Mouse (Mus musculus) lung, embryonic 15.5 days (tissue): ENCODE measurements around the gene Tctn3. TPM values are rescaled to one million over a fixed set of nuclear protein-coding genes. Genes with fewer than 3 reads are reported as not detected.
"Not testable (repeated sequence)": the region's sequence is repeated elsewhere in the genome, so short reads cannot be mapped to it uniquely, and the experiment has no call there.

Source experiments
- ATAC-seq: fragments of 200-750 bp; cut with Nextera tagmentation; 2 replicates; pipeline ENCODE4 v1.8.0; 2017; ENCODE audit warnings: moderate number of reproducible peaks, borderline replicate concordance; ENCODE audit not compliant: low FRiP score, low TSS enrichment; ENCODE audit errors: extremely low read depth
- H3K27ac ChIP-seq: fragments of 300-500 bp; sonication (generic); 2 replicates; pipeline ENCODE4 v1.5.1; 2015; ENCODE audit warnings: moderate library complexity, mild to moderate bottlenecking, inconsistent platforms
- H3K27me3 ChIP-seq: fragments of 300-500 bp; sonication (generic); 2 replicates; pipeline ENCODE4 v1.6.1; 2015; ENCODE audit warnings: inconsistent platforms
- H3K36me3 ChIP-seq: fragments of 300-500 bp; sonication (generic); 2 replicates; pipeline ENCODE4 v1.6.1; 2015; ENCODE audit warnings: inconsistent platforms
- H3K4me1 ChIP-seq: fragments of 300-500 bp; sonication (generic); 2 replicates; pipeline ENCODE4 v1.6.1; 2015; ENCODE audit warnings: inconsistent platforms
- H3K4me2 ChIP-seq: fragments of 300-500 bp; sonication (generic); 2 replicates; pipeline ENCODE4 v1.6.1; 2015; ENCODE audit warnings: inconsistent platforms, mild to moderate bottlenecking, moderate library complexity
- H3K4me3 ChIP-seq: fragments of 300-500 bp; sonication (generic); 2 replicates; pipeline ENCODE4 v1.5.1; 2015; ENCODE audit warnings: mild to moderate bottlenecking, inconsistent platforms
- H3K9ac ChIP-seq: fragments of 300-500 bp; sonication (generic); 2 replicates; pipeline ENCODE4 v1.6.1; 2015; ENCODE audit warnings: inconsistent platforms
- H3K9me3 ChIP-seq: fragments of 300-500 bp; sonication (generic); 2 replicates; pipeline ENCODE4 v1.6.1; 2016; ENCODE audit warnings: inconsistent platforms
- WGBS: fragments of 180-500 bp; shearing (Covaris S2); methylation state at CpG from one replicate; pipeline ENCODE4 v1.1.7; 2015; 5-methylcytosine and 5-hydroxymethylcytosine counted together
- polyA plus RNA-seq: library from polyadenylated mRNA; unstranded; fragments of >200 nt; fragmentation: Nextera tagmentation; extraction: Ambion mirVana; gene quantifications from 2 replicates; pipeline ENCODE4 v1.2.1, GENCODE M21; 2015

Gene Tctn3
- polyA plus RNA-seq, 1 experiment from 2014 or later = 11.8 TPM

- H3K27ac ChIP-seq, H3K4me1 ChIP-seq, H3K27me3 ChIP-seq, H3K36me3 ChIP-seq, H3K9ac ChIP-seq, H3K4me3 ChIP-seq, H3K4me2 ChIP-seq, ATAC-seq, H3K9me3 ChIP-seq: not testable (repeated sequence)
- WGBS = 67% methylated on average over 9 of the region's 26 CpGs
These were observed 9.6 kb upstream of the Tctn3 start for GRCm38 (mm10) chr19:40621616-40622015.

DNA sequence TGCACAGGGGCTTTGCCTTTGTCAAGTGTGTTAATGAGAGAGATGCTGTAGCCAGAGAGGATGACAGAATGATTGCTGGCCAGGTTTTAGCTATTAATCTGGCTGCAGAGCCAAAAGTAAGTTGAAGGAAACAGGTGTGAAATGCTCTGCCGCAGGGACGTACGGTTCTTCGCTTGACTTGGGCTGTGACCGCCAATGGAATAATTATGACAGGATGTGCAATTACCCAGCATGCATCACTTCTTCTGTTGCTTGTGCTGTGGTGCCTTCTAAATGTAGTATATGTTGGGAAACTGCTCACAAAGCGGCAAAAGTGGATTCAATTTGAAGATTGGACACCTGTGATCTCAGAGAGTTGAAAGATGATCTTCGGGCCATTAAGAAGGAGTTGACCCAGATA lies 4.0 kb upstream of the Tctn3 start:
- 0 out of 2 replicates have a peak, but pooled peaks cover under 1% of the 10 kb centered on the region for H3K27me3 ChIP-seq
- ATAC-seq = no peak
- 83% methylated on average over 7 of the region's 7 CpGs for WGBS
- no peak overlapping the region for H3K27ac ChIP-seq
- H3K9me3 ChIP-seq = no peaks in the 10 kb centered on the region
- no peak overlapping the region for H3K4me3 ChIP-seq
- no peak overlapping the region for H3K4me2 ChIP-seq
- peaks cover 9% of the 10 kb centered on the region for H3K4me1 ChIP-seq
- no peak overlapping the region for H3K9ac ChIP-seq
- H3K36me3 ChIP-seq = no peaks in the 10 kb centered on the region

DNA sequence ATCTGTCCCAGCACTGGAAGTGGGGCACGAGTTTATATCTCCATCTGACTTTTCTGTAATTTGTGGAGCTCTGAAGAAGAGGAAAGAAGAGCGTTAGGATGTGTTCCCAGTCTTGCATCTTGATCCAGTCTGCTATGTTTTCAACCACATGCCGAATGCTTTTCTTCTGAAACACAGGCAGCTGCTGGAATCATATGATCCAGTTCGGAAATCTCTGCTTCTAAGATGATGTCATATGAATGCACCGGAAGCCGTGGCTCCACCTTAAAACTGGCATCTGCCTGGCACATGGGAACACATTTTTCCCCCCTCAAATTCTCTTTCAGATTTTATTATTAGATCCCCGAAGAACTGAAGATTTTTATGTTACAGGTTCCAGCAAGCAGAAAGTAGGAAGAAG lies 2.8 kb upstream of the Tctn3 start:
- Histone ChIP-seq H3K27ac (no peak overlapping the region), H3K4me2 (no peak overlapping the region), H3K4me3 (no peak overlapping the region), H3K9me3 (no peaks in the 10 kb centered on the region), H3K9ac (no peak overlapping the region), H3K27me3 (no peaks in the 10 kb centered on the region), H3K36me3 (no peaks in the 10 kb centered on the region), H3K4me1 (peaks cover 10% of the 10 kb centered on the region)
- ATAC-seq = no peak
- 70% methylated on average over 7 of the region's 7 CpGs for WGBS

GRCm38 (mm10) chr19:40607676-40608075 lies 4.4 kb downstream of the Tctn3 start:
- peaks cover 35% of the 10 kb centered on the region for H3K36me3 ChIP-seq

DNA sequence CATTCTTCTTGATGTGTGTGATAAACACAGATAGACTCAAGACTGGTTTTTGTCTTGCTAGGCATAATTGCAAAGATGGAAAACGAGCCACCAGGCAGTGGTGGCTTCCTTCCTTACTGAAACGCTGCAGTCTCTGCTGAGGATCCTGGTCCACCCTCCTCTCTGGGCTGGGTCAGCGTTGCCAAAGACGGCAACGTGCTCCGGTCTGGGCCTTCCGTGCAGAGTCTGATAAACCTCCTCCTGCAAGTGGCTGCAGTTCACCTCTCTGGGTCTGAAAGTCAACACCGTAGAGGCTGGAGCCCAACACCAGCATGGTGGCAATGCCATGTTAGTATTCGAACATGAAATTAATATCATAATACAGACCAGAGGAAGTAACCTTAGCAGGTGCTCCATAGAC lies 6.8 kb downstream of the Tctn3 start:
- no peak for ATAC-seq
- H3K4me3 ChIP-seq = no peak overlapping the region
- H3K36me3 ChIP-seq = peaks cover 38% of the 10 kb centered on the region
- H3K4me2 ChIP-seq = no peak overlapping the region
- no peaks in the 10 kb centered on the region for H3K4me1 ChIP-seq
- H3K9ac ChIP-seq = no peak overlapping the region
- 88% methylated on average over 9 of the region's 9 CpGs for WGBS
- no peaks in the 10 kb centered on the region for H3K27me3 ChIP-seq
- H3K9me3 ChIP-seq = no peaks in the 10 kb centered on the region
- H3K27ac ChIP-seq = no peak overlapping the region

More at GRCm38 (mm10) chr19:40607676-40608075, 4.4 kb downstream of the Tctn3 start:
- H3K9me3 ChIP-seq = no peaks in the 10 kb centered on the region
- H3K4me3 ChIP-seq = no peak overlapping the region
- WGBS = 82% methylated on average over 6 of the region's 6 CpGs
- no peak for ATAC-seq
- H3K9ac ChIP-seq = no peak overlapping the region
- H3K27ac ChIP-seq = no peak overlapping the region
- no peaks in the 10 kb centered on the region for H3K27me3 ChIP-seq
- H3K4me2 ChIP-seq = no peak overlapping the region
- H3K4me1 ChIP-seq = peaks cover 10% of the 10 kb centered on the region

GRCm38 (mm10) chr19:40601870-40602269 lies 10.2 kb downstream of the Tctn3 start:
- no peak overlapping the region for H3K4me3 ChIP-seq
- no peaks in the 10 kb centered on the region for H3K27me3 ChIP-seq
- no peak overlapping the region for H3K4me2 ChIP-seq
- H3K9me3 ChIP-seq = no peaks in the 10 kb centered on the region
- WGBS = 86% methylated on average over 3 of the region's 3 CpGs
- H3K27ac ChIP-seq = no peak overlapping the region
- H3K36me3 ChIP-seq = peaks cover 20% of the 10 kb centered on the region; the same call in 1 of the 2 replicates
- no peaks in the 10 kb centered on the region for H3K4me1 ChIP-seq
- no peak for ATAC-seq
- H3K9ac ChIP-seq = no peak overlapping the region

DNA sequence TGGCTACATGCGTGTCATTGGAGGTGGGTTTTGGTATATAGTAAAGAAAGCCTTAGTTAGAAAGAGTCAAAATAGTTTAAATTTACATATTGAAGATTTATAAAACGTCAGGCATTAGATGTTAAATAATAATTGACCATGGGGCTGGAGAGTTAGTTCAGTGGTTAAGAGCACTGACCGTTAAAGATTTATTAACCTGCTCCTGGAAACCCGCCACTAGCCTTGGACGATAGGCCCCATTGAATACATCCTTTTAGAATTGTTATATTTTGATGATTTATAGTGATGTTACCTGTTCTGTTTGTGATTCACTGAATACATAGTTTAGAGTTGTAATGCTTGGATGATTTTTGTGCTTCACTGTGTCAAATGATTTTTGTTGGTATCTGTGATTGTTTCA lies 11.2 kb downstream of the Tctn3 start:
- H3K36me3 ChIP-seq = peaks cover 15% of the 10 kb centered on the region; the same call in 1 of the 2 replicates
- H3K9ac ChIP-seq, H3K27ac ChIP-seq, H3K4me2 ChIP-seq, ATAC-seq, H3K4me1 ChIP-seq, H3K27me3 ChIP-seq, H3K4me3 ChIP-seq, H3K9me3 ChIP-seq: not testable (repeated sequence)
- 89% methylated on average over 5 of the region's 5 CpGs for WGBS

DNA sequence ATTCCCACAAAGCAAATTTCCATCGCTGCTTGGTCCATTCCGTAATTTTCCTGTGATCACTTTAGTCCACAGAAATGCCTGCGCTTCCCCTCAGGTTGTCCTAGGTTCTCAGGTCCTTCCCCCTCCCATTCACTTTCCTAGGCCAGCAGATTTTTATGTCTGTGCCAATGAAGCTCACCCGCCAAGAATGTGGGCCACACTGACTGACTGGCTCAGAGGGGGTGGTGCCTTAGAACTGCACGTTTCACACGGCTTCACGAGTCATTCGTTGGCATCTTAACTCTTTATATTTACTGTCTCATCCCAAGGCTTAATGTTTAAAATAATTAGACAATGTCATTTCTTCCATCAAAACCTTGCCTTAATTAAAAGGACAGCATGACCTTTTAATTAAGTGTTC lies 16.2 kb downstream of the Tctn3 start:
- H3K27me3 ChIP-seq = no peaks in the 10 kb centered on the region
- no peak overlapping the region for H3K9ac ChIP-seq
- 0 out of 2 replicates have a peak, but pooled peaks cover 4% of the 10 kb centered on the region for H3K36me3 ChIP-seq
- no peaks in the 10 kb centered on the region for H3K9me3 ChIP-seq
- H3K4me3 ChIP-seq = no peak overlapping the region
- no peak overlapping the region for H3K4me2 ChIP-seq
- H3K4me1 ChIP-seq = no peaks in the 10 kb centered on the region
- H3K27ac ChIP-seq = no peak overlapping the region
- ATAC-seq = no peak
- WGBS = 72% methylated on average over 8 of the region's 8 CpGs

DNA sequence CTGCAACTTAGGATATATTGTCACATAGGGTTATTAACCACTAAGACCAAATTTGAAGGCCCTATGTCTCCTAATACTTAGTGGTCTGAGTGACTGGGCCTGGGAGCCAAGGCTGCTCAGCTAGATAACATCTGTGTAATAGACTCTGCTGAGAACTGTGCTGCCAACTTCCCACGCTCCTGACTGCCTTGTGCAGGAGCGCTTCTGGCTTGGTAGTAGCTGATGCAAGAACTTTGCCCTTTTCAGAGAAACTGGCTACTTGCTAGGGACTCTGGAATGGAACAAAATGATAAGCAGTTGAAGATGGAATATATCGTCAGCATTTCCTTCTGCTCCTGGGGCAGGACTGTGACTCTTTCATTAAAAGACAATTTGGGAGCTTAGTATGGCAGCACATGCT lies 16.8 kb downstream of the Tctn3 start:
- 86% methylated on average over 3 of the region's 3 CpGs for WGBS
- Histone ChIP-seq H3K4me1 (no peaks in the 10 kb centered on the region), H3K27ac (no peak overlapping the region), H3K36me3 (0 out of 2 replicates have a peak, but pooled peaks cover 4% of the 10 kb centered on the region), H3K27me3 (no peaks in the 10 kb centered on the region), H3K4me3 (no peak overlapping the region), H3K9ac (no peak overlapping the region), H3K9me3 (no peaks in the 10 kb centered on the region), H3K4me2 (no peak overlapping the region)
- no peak for ATAC-seq

- WGBS = under 1% methylated on average over 10 of the region's 10 CpGs
- ATAC-seq = no peak
- no peaks in the 10 kb centered on the region for H3K27me3 ChIP-seq
- H3K4me3 ChIP-seq = peak overlapping the region; percentile 77
- H3K27ac ChIP-seq = peak overlapping the region; percentile 73
- H3K9me3 ChIP-seq = no peaks in the 10 kb centered on the region
- no peaks in the 10 kb centered on the region for H3K36me3 ChIP-seq
- peak overlapping the region; percentile 83 for H3K4me2 ChIP-seq
- H3K9ac ChIP-seq = peak overlapping the region; percentile 48
- H3K4me1 ChIP-seq = peaks cover 12% of the 10 kb centered on the region
These were observed 22.5 kb downstream of the Tctn3 start for GRCm38 (mm10) chr19:40589530-40589880.

- Histone ChIP-seq H3K4me1 (peaks cover 12% of the 10 kb centered on the region), H3K9me3 (no peaks in the 10 kb centered on the region), H3K4me2 (peak overlapping the region; percentile 83), H3K27ac (peak overlapping the region; percentile 73), H3K27me3 (no peaks in the 10 kb centered on the region), H3K36me3 (no peaks in the 10 kb centered on the region; the same call in 1 of the 2 replicates), H3K9ac (peak overlapping the region; percentile 64), H3K4me3 (peak overlapping the region; percentile 77)
- WGBS = under 1% methylated on average over 18 of the region's 18 CpGs
- peak; percentile 72; the same call in 1 of the 2 replicates for ATAC-seq
These were observed 23.0 kb downstream of the Tctn3 start for GRCm38 (mm10) chr19:40588847-40589529.

- H3K4me2 ChIP-seq = peak within 1 kb of the TSS; percentile 83
- peak within 1 kb of the TSS; percentile 41 for H3K27ac ChIP-seq
- peak within 1 kb of the TSS; percentile 64 for H3K9ac ChIP-seq
- under 1% methylated on average over 34 of the region's 34 CpGs for WGBS
- ATAC-seq = peak; percentile 95
- H3K9me3 ChIP-seq = no peaks in the 10 kb centered on the region
- peak within 1 kb of the TSS; percentile 77 for H3K4me3 ChIP-seq
- no peaks in the 10 kb centered on the region for H3K27me3 ChIP-seq
- H3K36me3 ChIP-seq = no peaks in the 10 kb centered on the region; the same call in none of the 2 replicates
- peaks cover 12% of the 10 kb centered on the region for H3K4me1 ChIP-seq
These were observed 23.8 kb downstream of the Tctn3 start, which contains the start of gene Aldh18a1 for GRCm38 (mm10) chr19:40588293-40588654. Gene Aldh18a1, minus strand, starts transcription at chr19:40588463.
